Mouse (Mus musculus) testis, adult 2 months (tissue): ENCODE measurements at regions not wholly inside any gene's neighbourhood (a gene's known extent, or its start where the extent isn't known, plus 50 kb on each side); places are given as distances from the start of the nearest gene placed in this dataset.

Source experiments
- CTCF ChIP-seq: fragments of 200-500 bp; IDR thresholded peaks from 2 replicates; pipeline ENCODE4 v1.5.1; 2012; ENCODE audit warnings: low read depth, mild to moderate bottlenecking, inconsistent platforms, low read length, moderate library complexity; ENCODE audit not compliant: control insufficient read depth, insufficient read depth, insufficient replicate concordance
- POLR2A ChIP-seq: fragments of 200-500 bp; IDR thresholded peaks from 2 replicates; pipeline ENCODE4 v1.6.1; 2012; ENCODE audit warnings: low read depth, mild to moderate bottlenecking, inconsistent platforms, low read length, moderate library complexity; ENCODE audit not compliant: control insufficient read depth

GRCm38 (mm10) chr14:66460795-66461194 lies 451.8 kb upstream of the Gulo start:
- TF ChIP-seq CTCF: no peak
- TF ChIP-seq POLR2A: no peak
